Mouse (Mus musculus) intestine, embryonic 15.5 days (tissue): ENCODE data around the gene Clrn3. TPM values are rescaled to one million over a fixed set of nuclear protein-coding genes. Genes with fewer than 3 reads are reported as not detected.
A peak's percentile ranks its signal among the peaks of the same experiment; 100 is the strongest.

Source experiments
- ATAC-seq: fragments of 200-750 bp; cut with Nextera tagmentation; 2 replicates; pipeline ENCODE4 v1.8.0; 2017; ENCODE audit warnings: moderate TSS enrichment, moderate library complexity
- H3K27ac ChIP-seq: fragments of 300-500 bp; sonication (generic); 2 replicates; pipeline ENCODE4 v1.5.1; 2015; ENCODE audit warnings: mild to moderate bottlenecking, inconsistent platforms
- H3K27me3 ChIP-seq: fragments of 300-500 bp; sonication (generic); replicated peaks from 2 replicates; pipeline ENCODE4 v1.6.1; 2015; ENCODE audit warnings: inconsistent platforms
- H3K36me3 ChIP-seq: fragments of 300-500 bp; sonication (generic); 2 replicates; pipeline ENCODE4 v1.6.1; 2015; ENCODE audit warnings: inconsistent platforms
- H3K4me1 ChIP-seq: fragments of 300-500 bp; sonication (generic); replicated peaks from 2 replicates; pipeline ENCODE4 v1.6.1; 2015; ENCODE audit warnings: inconsistent platforms
- H3K4me2 ChIP-seq: fragments of 300-500 bp; sonication (generic); replicated peaks from 2 replicates; pipeline ENCODE4 v1.6.1; 2015; ENCODE audit warnings: mild to moderate bottlenecking, inconsistent platforms
- H3K4me3 ChIP-seq: fragments of 300-500 bp; sonication (generic); replicated peaks from 2 replicates; pipeline ENCODE4 v1.5.1; 2015; ENCODE audit warnings: inconsistent platforms
- H3K9ac ChIP-seq: fragments of 300-500 bp; sonication (generic); 2 replicates; pipeline ENCODE4 v1.6.1; 2015; ENCODE audit warnings: inconsistent platforms
- H3K9me3 ChIP-seq: fragments of 300-500 bp; sonication (generic); 2 replicates; pipeline ENCODE4 v1.6.1; 2016; ENCODE audit warnings: inconsistent platforms
- WGBS: fragments of 180-500 bp; shearing (Covaris S2); methylation state at CpG from one replicate; pipeline ENCODE4 v1.1.7; 2015; 5-methylcytosine and 5-hydroxymethylcytosine counted together
- polyA plus RNA-seq: library from polyadenylated mRNA; unstranded; fragments of >200 nt; fragmentation: Nextera tagmentation; extraction: Ambion mirVana; gene quantifications from 2 replicates; pipeline ENCODE4 v1.2.1, GENCODE M21; 2015

The Clrn3 gene
- polyA plus RNA-seq, 1 experiment from 2014 or later, result 30.2 TPM

DNA sequence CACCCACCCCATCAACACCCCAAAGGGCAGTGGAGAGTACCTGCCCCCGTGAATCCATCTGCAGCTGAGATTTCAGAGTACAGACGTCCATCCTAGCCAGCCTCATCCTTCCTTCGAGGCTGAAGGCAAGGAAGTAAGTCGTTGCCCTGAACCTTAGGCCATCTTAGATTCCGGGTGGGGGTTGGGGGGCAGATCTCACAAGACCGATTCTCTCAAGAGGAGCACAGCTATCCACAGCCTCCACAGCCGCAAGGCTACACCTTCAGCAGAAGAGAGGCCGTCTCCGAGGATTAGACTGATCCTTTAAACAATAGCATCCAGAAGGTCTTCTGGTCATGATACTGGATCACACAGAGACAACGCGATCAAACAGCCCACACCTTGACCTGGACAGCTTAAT lies 44.1 kb downstream of the Clrn3 start:
- Histone ChIP-seq H3K9me3 (no peaks in the 10 kb centered on the region), H3K4me3 (no peak overlapping the region), H3K27ac (no peak overlapping the region), H3K4me1 (peaks cover 10% of the 10 kb centered on the region; the same call in 1 of the 2 replicates), H3K9ac (no peak overlapping the region), H3K4me2 (no peak overlapping the region), H3K27me3 (no peaks in the 10 kb centered on the region), H3K36me3 (no peaks in the 10 kb centered on the region)
- 52% methylated on average over 11 of the region's 11 CpGs for WGBS
- ATAC-seq, result no peak

DNA sequence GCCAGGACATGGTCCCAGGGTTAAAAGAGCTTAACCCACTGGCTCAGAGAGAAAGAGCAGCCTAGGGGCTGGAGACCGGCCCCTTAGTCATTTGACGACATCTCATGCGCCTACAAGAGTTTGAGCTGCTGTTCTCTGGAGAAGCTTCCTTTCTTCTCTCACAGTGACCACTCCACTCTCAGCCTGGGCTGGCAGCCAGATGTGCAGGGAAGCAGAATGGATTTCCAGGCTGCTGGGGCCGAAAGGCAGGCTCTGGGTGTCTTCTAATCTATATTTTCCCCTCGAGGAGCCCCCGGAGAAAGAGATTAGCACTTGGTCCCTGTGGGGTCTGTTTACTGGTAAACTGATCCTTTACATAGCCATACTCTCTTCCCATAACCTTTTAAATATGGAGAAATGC lies 44.7 kb downstream of the Clrn3 start:
- no peak for ATAC-seq
- H3K9me3 ChIP-seq, result no peaks in the 10 kb centered on the region
- H3K36me3 ChIP-seq, result no peaks in the 10 kb centered on the region
- H3K4me1 ChIP-seq, result peaks cover 10% of the 10 kb centered on the region; the same call in 1 of the 2 replicates
- no peak overlapping the region for H3K4me3 ChIP-seq
- H3K4me2 ChIP-seq, result no peak overlapping the region
- no peaks in the 10 kb centered on the region for H3K27me3 ChIP-seq
- no peak overlapping the region for H3K9ac ChIP-seq
- WGBS, result 55% methylated on average over 6 of the region's 6 CpGs
- H3K27ac ChIP-seq, result no peak overlapping the region

DNA sequence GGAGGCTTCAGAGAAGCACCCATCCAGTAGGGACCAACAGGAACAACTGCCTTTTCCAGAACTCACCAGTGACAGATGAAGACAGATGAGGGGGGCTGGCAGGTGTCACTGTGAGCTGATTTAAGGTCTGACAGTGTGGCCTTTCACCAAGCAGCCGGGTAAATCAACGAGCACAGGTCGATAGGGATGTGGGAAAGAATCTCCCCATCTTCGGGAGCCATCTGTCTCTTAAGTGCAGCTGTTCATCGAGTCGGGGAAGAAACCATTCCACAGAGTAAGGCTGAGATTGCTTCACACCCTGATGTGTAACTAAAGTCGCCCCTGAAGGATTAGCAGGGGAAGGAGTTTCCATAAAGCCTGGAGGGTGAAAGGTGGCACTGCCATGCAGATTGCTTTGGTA lies 47.3 kb downstream of the Clrn3 start:
- peaks cover 10% of the 10 kb centered on the region; the same call in 1 of the 2 replicates for H3K4me1 ChIP-seq
- H3K4me3 ChIP-seq, result no peak overlapping the region
- WGBS, result 34% methylated on average over 7 of the region's 7 CpGs
- no peaks in the 10 kb centered on the region for H3K36me3 ChIP-seq
- H3K27me3 ChIP-seq, result no peaks in the 10 kb centered on the region
- H3K9me3 ChIP-seq, result no peaks in the 10 kb centered on the region
- no peak overlapping the region for H3K4me2 ChIP-seq
- H3K27ac ChIP-seq, result no peak overlapping the region
- ATAC-seq, result no peak
- H3K9ac ChIP-seq, result no peak overlapping the region

DNA sequence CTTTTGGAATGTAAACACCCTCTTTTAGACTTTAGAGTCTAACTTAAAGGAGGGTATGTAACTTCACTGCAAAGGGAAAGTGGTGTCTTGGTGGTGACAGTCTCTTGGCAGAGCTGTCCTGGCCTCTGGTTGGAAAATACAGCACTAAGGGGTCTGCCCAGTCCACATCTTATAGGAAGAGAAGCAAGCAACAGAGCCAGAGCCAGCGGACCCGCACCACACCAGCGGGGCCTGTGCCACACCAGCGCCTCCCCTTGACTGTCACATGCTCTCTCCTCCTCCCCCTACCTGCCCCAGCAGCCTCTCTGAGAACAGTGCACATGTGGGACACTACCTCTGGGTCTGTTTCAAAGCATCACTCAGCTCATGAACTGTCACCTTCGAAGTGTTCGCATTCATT lies 48.5 kb downstream of the Clrn3 start:
- Histone ChIP-seq H3K4me2 (no peak overlapping the region), H3K36me3 (no peaks in the 10 kb centered on the region), H3K9me3 (no peaks in the 10 kb centered on the region), H3K27ac (no peak overlapping the region), H3K4me1 (peaks cover 5% of the 10 kb centered on the region; the same call in 1 of the 2 replicates), H3K27me3 (no peaks in the 10 kb centered on the region), H3K4me3 (no peak overlapping the region), H3K9ac (no peak overlapping the region)
- ATAC-seq, result no peak
- WGBS, result 70% methylated on average over 6 of the region's 6 CpGs

DNA sequence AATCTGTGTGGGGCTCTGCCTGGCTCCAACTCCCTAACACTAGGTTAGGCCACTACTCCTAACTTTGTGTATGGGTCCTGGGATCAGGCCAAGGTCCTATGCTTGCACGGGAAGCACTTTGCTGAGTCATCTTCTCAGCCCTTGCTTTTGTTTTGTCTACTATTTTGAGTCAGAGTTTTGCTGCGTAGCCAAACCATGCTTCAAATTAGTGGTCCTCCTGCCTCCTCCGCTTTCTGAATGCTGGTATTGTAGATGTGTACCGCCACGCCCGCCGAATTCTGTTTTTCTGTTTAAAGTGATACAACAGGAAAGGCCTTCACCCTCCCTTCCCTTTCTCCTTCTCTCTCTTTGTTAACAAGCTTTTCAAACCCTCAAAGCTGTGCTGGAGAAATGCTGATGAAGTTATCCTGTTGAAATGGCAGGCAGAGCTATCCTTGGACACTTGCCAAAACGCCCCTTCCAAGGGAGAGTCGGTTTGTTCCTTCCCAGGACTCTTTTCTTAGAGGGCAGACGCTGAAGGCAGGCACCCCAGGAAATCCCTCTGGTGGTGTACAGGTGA lies 49.1 kb downstream of the Clrn3 start:
- peaks cover 5% of the 10 kb centered on the region; the same call in 1 of the 2 replicates for H3K4me1 ChIP-seq
- H3K9me3 ChIP-seq, result no peaks in the 10 kb centered on the region
- ATAC-seq, result no peak
- H3K36me3 ChIP-seq, result no peaks in the 10 kb centered on the region
- 47% methylated on average over 10 of the region's 10 CpGs for WGBS
- no peak overlapping the region for H3K27ac ChIP-seq
- H3K4me2 ChIP-seq, result no peak overlapping the region
- H3K27me3 ChIP-seq, result no peaks in the 10 kb centered on the region
- H3K4me3 ChIP-seq, result no peak overlapping the region
- H3K9ac ChIP-seq, result no peak overlapping the region

DNA sequence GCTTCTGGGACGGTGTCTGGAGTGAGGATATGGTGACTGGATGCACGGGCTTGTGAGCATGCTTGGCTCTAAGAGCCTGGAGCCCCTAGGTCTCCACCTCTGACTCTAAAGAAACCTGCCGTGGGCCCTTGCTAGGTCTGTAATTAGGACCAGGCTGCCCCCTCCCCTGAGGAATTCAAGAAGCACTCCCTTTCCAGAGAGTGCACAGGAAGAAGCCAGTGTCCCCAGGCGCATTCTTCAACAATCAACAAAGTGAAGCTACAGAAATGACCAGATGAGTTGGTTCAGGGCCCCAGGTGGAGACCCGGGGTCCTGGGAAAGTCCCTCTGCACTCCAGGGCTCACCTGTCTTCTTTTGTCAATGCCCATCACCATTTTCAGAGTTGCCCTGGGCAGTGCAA lies 51.2 kb downstream of the Clrn3 start:
- no peaks in the 10 kb centered on the region for H3K9me3 ChIP-seq
- no peak overlapping the region for H3K9ac ChIP-seq
- 58% methylated on average over 5 of the region's 5 CpGs for WGBS
- H3K27ac ChIP-seq, result no peak overlapping the region
- H3K4me3 ChIP-seq, result no peak overlapping the region
- H3K27me3 ChIP-seq, result no peaks in the 10 kb centered on the region
- no peak for ATAC-seq
- H3K4me2 ChIP-seq, result no peak overlapping the region
- peaks cover 5% of the 10 kb centered on the region; the same call in 1 of the 2 replicates for H3K4me1 ChIP-seq
- H3K36me3 ChIP-seq, result no peaks in the 10 kb centered on the region

DNA sequence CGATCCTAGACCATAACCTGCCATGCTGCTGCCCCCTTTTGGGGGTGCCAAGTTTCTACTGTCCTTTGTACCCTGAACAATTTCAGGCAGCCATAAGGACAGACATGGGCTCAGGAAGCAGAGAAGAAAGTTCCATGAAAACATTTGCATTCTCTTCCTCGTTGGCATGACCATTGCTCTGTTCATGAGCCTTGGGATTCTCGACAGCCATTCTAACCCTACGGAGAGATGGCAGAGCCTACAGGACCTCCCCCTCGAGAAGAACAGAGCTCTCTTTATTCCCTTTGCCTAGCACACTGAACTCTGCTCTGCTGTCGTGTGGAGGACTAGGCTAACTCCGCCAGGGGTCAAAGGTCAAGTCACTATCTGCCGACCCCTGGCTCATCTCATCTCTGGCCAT lies 52.5 kb downstream of the Clrn3 start:
- Histone ChIP-seq H3K4me3 (no peak overlapping the region), H3K4me2 (no peak overlapping the region), H3K36me3 (no peaks in the 10 kb centered on the region), H3K27ac (no peak overlapping the region), H3K27me3 (no peaks in the 10 kb centered on the region), H3K4me1 (peaks cover 5% of the 10 kb centered on the region; the same call in 1 of the 2 replicates), H3K9ac (no peak overlapping the region), H3K9me3 (no peaks in the 10 kb centered on the region)
- WGBS, result 47% methylated on average over 8 of the region's 8 CpGs
- no peak for ATAC-seq

DNA sequence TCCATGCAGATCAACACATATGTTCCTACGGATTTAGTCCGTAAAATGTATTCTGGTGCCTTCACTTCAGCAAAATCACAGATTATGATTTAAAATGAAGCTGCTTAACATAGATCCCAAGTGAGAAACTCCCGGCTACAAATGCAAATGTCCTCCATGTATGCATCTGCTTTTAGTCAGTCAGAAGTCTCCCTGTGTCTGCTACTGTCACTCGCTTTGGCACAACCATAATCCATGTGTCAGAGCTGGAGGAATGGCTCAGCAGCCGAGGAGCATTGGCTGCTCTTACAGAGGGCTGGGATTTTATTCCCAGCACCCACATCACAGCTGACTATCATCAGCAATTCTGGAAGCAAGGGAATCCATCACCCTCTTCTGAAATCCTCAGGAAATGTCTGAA lies 58.1 kb downstream of the Clrn3 start:
- no peaks in the 10 kb centered on the region for H3K36me3 ChIP-seq
- no peak overlapping the region for H3K4me2 ChIP-seq
- ATAC-seq, result no peak
- H3K9ac ChIP-seq, result no peak overlapping the region
- WGBS, result 84% methylated on average over 5 of the region's 5 CpGs
- H3K27ac ChIP-seq, result no peak overlapping the region
- H3K4me1 ChIP-seq, result no peaks in the 10 kb centered on the region
- no peaks in the 10 kb centered on the region for H3K27me3 ChIP-seq
- no peaks in the 10 kb centered on the region for H3K9me3 ChIP-seq
- H3K4me3 ChIP-seq, result no peak overlapping the region

DNA sequence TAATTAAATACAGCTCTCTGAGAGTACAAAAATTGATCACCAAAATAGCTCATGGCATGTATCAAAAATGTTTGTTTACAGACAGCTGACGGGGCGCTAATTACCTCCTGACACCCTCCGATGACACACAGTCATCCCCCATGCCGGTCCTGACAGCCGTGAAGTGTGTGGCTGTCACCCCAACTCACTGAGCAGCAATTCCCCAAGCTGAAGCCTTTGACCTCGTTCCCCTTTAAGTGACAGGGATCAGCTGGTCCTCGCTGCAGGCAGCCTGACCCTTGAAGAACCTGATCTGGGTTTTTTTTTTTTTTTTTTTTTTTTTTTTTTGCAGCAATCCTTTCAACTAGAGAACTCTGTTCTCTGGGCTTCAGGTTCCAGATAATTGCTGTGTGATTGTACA lies 59.8 kb downstream of the Clrn3 start:
- no peak for ATAC-seq
- Histone ChIP-seq H3K4me3 (no peak overlapping the region), H3K9me3 (no peaks in the 10 kb centered on the region), H3K4me2 (no peak overlapping the region), H3K27me3 (no peaks in the 10 kb centered on the region), H3K27ac (no peak overlapping the region), H3K36me3 (no peaks in the 10 kb centered on the region), H3K4me1 (no peaks in the 10 kb centered on the region), H3K9ac (no peak overlapping the region)
- WGBS, result 49% methylated on average over 7 of the region's 7 CpGs

DNA sequence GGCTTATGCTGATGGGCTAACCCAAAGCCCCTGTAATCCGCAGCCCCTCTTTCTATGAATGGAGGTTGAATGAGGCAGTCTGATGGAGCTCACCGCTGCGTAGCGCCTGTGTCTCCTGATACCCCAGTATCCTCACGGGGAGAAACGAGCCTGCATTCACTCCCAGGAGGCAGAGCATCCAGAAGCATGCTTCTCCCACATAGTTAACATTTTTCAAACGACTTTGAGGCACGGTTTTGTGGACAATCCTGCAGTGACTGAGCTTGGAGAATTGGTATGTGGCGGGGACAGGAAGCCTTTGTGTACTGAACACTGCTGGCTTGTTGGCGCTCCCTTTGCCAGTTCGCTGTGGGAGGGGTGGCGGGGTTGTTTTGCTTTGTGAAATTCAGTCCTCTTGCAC lies 63.2 kb downstream of the Clrn3 start:
- no peaks in the 10 kb centered on the region for H3K4me1 ChIP-seq
- no peaks in the 10 kb centered on the region for H3K27me3 ChIP-seq
- H3K9me3 ChIP-seq, result no peaks in the 10 kb centered on the region
- H3K36me3 ChIP-seq, result no peaks in the 10 kb centered on the region
- H3K4me2 ChIP-seq, result peak overlapping the region; percentile 24
- H3K27ac ChIP-seq, result no peak overlapping the region
- H3K9ac ChIP-seq, result no peak overlapping the region
- 13% methylated on average over 12 of the region's 12 CpGs for WGBS
- no peak overlapping the region for H3K4me3 ChIP-seq
- ATAC-seq, result no peak

GRCm38 (mm10) chr7:135464689-135465259 lies 63.7 kb downstream of the Clrn3 start:
- H3K9ac ChIP-seq, result no peak overlapping the region
- H3K36me3 ChIP-seq, result no peaks in the 10 kb centered on the region
- WGBS, result 41% methylated on average over 3 of the region's 3 CpGs
- H3K4me2 ChIP-seq, result no peak overlapping the region
- H3K4me1 ChIP-seq, result no peaks in the 10 kb centered on the region
- H3K27ac ChIP-seq, result no peak overlapping the region
- no peak for ATAC-seq
- H3K9me3 ChIP-seq, result no peaks in the 10 kb centered on the region
- no peak overlapping the region for H3K4me3 ChIP-seq
- H3K27me3 ChIP-seq, result no peaks in the 10 kb centered on the region
